Mouse (Mus musculus) activated CD4-positive, CD25-positive, alpha-beta regulatory T cell, adult 4 months (primary cell): ENCODE results near the gene Ssh3. TPM values are rescaled to one million over a fixed set of nuclear protein-coding genes. Genes with fewer than 3 reads are reported as not detected.
"Not testable (repeated sequence)": the region's sequence is repeated elsewhere in the genome, so short reads cannot be mapped to it uniquely, and the experiment has no call there.

Experiments used
- ATAC-seq: one replicate; pipeline ENCODE4 v1.8.0; 2017
- polyA plus RNA-seq, 2 experiments: library from polyadenylated mRNA; unstranded; fragments of 100-300 nt; shearing (Covaris generic); gene quantifications; one replicate each; pipeline ENCODE4 v1.2.1; 2017

The Ssh3 gene
- polyA plus RNA-seq, 2 experiments from 2014 or later = 8.8 to 11.4 TPM

GRCm38 (mm10) chr19:4295391-4295790 lies 26.4 kb upstream of the Ssh3 start:
- no peak for ATAC-seq

- ATAC-seq = peak; percentile 85
Measured at GRCm38 (mm10) chr19:4294381-4295097, 25.6 kb upstream of the Ssh3 start.

- ATAC-seq = no peak
Measured at GRCm38 (mm10) chr19:4291161-4291560, 22.2 kb upstream of the Ssh3 start.

- ATAC-seq = no peak
Measured at GRCm38 (mm10) chr19:4290749-4291148, 21.8 kb upstream of the Ssh3 start.

- ATAC-seq = no peak
Measured at GRCm38 (mm10) chr19:4283653-4284052, 14.7 kb upstream of the Ssh3 start.

- peak; percentile 87 for ATAC-seq
Measured at GRCm38 (mm10) chr19:4282898-4283553, 14.0 kb upstream of the Ssh3 start, which contains the start of gene Ankrd13d. Gene Ankrd13d, minus strand, starts transcription at chr19:4283137.

- no peak for ATAC-seq
Measured at GRCm38 (mm10) chr19:4280425-4280824, 11.4 kb upstream of the Ssh3 start.

- no peak for ATAC-seq
Measured at GRCm38 (mm10) chr19:4279487-4279886, 10.5 kb upstream of the Ssh3 start.

GRCm38 (mm10) chr19:4270972-4271371 lies 2.0 kb upstream of the Ssh3 start:
- no peak for ATAC-seq

GRCm38 (mm10) chr19:4270187-4270586 lies 1.2 kb upstream of the Ssh3 start:
- ATAC-seq = no peak

GRCm38 (mm10) chr19:4265956-4266355 lies 3.0 kb downstream of the Ssh3 start:
- no peak for ATAC-seq

GRCm38 (mm10) chr19:4264171-4264780 lies 4.7 kb downstream of the Ssh3 start:
- ATAC-seq = no peak

- ATAC-seq = no peak
Measured at GRCm38 (mm10) chr19:4263702-4264101, 5.3 kb downstream of the Ssh3 start.

GRCm38 (mm10) chr19:4262756-4263155 lies 6.2 kb downstream of the Ssh3 start:
- ATAC-seq = no peak

- peak; percentile 37 for ATAC-seq
Measured at GRCm38 (mm10) chr19:4261038-4261698, 7.8 kb downstream of the Ssh3 start.

- no peak for ATAC-seq
Measured at GRCm38 (mm10) chr19:4257897-4258252, 11.1 kb downstream of the Ssh3 start.

- peak; percentile 78 for ATAC-seq
Measured at GRCm38 (mm10) chr19:4257216-4257896, 11.6 kb downstream of the Ssh3 start.

GRCm38 (mm10) chr19:4255583-4256162 lies 13.3 kb downstream of the Ssh3 start:
- no peak for ATAC-seq

GRCm38 (mm10) chr19:4254230-4254629 lies 14.8 kb downstream of the Ssh3 start:
- ATAC-seq = no peak

GRCm38 (mm10) chr19:4248683-4249082 lies 20.3 kb downstream of the Ssh3 start:
- ATAC-seq = not testable (repeated sequence)

- no peak for ATAC-seq
Measured at GRCm38 (mm10) chr19:4247010-4247409, 22.0 kb downstream of the Ssh3 start.

GRCm38 (mm10) chr19:4244775-4245174 lies 24.2 kb downstream of the Ssh3 start:
- no peak for ATAC-seq
